Mouse (Mus musculus) cortical plate, adult 2 months (tissue): ENCODE measurements around the gene Dus2.

ENCODE experiments used
- CTCF ChIP-seq: fragments of 200-500 bp; IDR thresholded peaks from 2 replicates; pipeline ENCODE4 v1.5.1; 2011; ENCODE audit warnings: mild to moderate bottlenecking, control low read depth, low read length; ENCODE audit not compliant: insufficient read depth; ENCODE audit errors: extremely low read depth
- POLR2A ChIP-seq: fragments of 200-500 bp; IDR thresholded peaks from 2 replicates; pipeline ENCODE4 v1.6.1; 2011; ENCODE audit warnings: mild to moderate bottlenecking, low read length, control low read depth; ENCODE audit not compliant: insufficient read depth; ENCODE audit errors: extremely low read depth

DNA sequence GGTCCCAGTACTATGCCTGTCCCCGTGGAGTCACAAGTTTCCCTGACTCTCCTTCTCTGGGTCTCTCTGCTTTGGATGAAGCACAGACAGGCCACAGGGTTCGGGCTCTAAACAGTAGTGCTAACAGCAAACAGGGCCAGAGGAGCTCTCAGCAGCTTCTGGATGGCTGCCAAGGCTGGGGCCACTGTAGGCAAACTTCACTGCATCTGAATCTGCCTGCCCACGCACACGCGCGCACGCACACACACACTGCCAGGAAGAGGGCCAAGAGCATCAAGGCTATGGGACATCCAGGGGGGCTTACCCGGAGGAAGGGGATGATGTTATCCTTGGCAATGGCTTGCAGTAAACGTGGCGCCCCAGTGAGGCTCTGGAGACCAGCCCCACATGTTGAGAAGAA lies 41.8 kb upstream of the Dus2 start:
- no peak for TF ChIP-seq CTCF
- TF ChIP-seq POLR2A = no peak
